Mouse (Mus musculus): ENCODE measurements around the gene Acbd7. TPM values are rescaled to one million over a fixed set of nuclear protein-coding genes. Genes with fewer than 3 reads are reported as not detected.

The Acbd7 gene
- polyA plus RNA-seq (2012; ENCODE audit: low replicate concordance): not detected in 2 replicates

GRCm38 (mm10) chr2:3335611-3336301 lies at the start of gene Acbd7:
Gene Acbd7, plus strand, starts transcription at chr2:3336168.

GRCm38 (mm10) chr2:3332484-3333242 lies 3.3 kb upstream of the Acbd7 start, which contains the start of gene Rpp38:
Gene Rpp38, minus strand, starts transcription at chr2:3332643.

Other genes starting within 250 kb of the Acbd7 start
- gene Fam171a1, start 221.9 kb upstream of the Acbd7 start, polyA plus RNA-seq (2012; ENCODE audit: low replicate concordance): 0.27 and 1.3 TPM in 2 replicates
- gene Nmt2, start 52.0 kb upstream of the Acbd7 start, polyA plus RNA-seq (2012; ENCODE audit: low replicate concordance): 5.1 and 6.1 TPM in 2 replicates
- gene Rpp38, start 3.5 kb upstream of the Acbd7 start, polyA plus RNA-seq (2012; ENCODE audit: low replicate concordance): 0.24 and 1.7 TPM in 2 replicates
- not detected in 2 replicates for gene Olah, start 61.0 kb downstream of the Acbd7 start, polyA plus RNA-seq (2012; ENCODE audit: low replicate concordance)
- gene Meig1, start 86.5 kb downstream of the Acbd7 start, polyA plus RNA-seq (2012; ENCODE audit: low replicate concordance): not detected in 2 replicates
- 2.6 and 2.7 TPM in 2 replicates for gene Dclre1c, start 88.0 kb downstream of the Acbd7 start, polyA plus RNA-seq (2012; ENCODE audit: low replicate concordance)
- gene Suv39h2, start 138.9 kb downstream of the Acbd7 start, polyA plus RNA-seq (2012; ENCODE audit: low replicate concordance): 2.2 and 7.3 TPM in 2 replicates
- gene Gm45902, start 176.6 kb downstream of the Acbd7 start, polyA plus RNA-seq (2012; ENCODE audit: low replicate concordance): 1.8 and 2.8 TPM in 2 replicates
- gene Hspa14, start 176.6 kb downstream of the Acbd7 start, polyA plus RNA-seq (2012; ENCODE audit: low replicate concordance): 1.4 and 9.1 TPM in 2 replicates
- 0.22 TPM in 1 of 2 replicates, not detected in the other for gene Cdnf, start 176.9 kb downstream of the Acbd7 start, polyA plus RNA-seq (2012; ENCODE audit: low replicate concordance)
- gene Fam107b, start 234.3 kb downstream of the Acbd7 start, polyA plus RNA-seq (2012; ENCODE audit: low replicate concordance): 56.9 and 77.6 TPM in 2 replicates

Data from leukemia stem cell, adult 10-12 weeks (primary cell).